Mouse (Mus musculus): Measurements from ENCODE around the gene Camk1g. TPM values are rescaled to one million over a fixed set of nuclear protein-coding genes. Genes with fewer than 3 reads are reported as not detected.

The Camk1g gene
- total RNA-seq (2023; ENCODE audit: inconsistent age) = 0.21 to 0.35 TPM (median 0.26 TPM) in 3 of 4 replicates, not detected in the other

DNA sequence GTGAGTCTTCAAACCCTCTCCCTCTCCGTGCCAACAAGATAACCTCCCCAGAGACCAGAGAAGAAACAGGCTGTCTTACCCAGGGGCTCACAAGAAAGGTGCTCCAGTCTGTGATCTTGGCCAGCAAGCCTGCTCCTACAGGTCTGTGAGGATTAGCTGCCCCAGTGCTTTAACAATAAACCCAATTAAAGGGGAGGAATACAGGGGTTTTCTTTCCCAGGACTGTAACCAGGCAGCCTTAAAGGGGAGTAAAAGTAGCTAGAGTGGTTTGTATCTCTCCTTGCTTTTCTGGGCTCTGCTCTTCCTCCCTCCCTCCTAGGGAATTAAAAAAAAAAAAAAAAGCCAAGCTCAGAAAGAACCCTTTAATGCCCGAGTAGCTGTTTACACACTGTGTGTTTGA lies at the start of gene Camk1g:
Gene Camk1g (minus strand): TSS at position 203 of the 400 bp plus-strand sequence.

Other genes starting within 250 kb of the Camk1g start
- 42.2 to 56.6 TPM (median 49.5 TPM) in 4 replicates for gene Diexf, start 240.0 kb downstream of the Camk1g start, total RNA-seq (2023; ENCODE audit: inconsistent age)
- gene Irf6, start 217.2 kb downstream of the Camk1g start, total RNA-seq (2023; ENCODE audit: inconsistent age) = 0.13 to 0.30 TPM in 2 of 4 replicates, not detected in the others
- 3.0 to 4.3 TPM (median 3.9 TPM) in 4 replicates for gene A130010J15Rik, start 202.3 kb downstream of the Camk1g start, total RNA-seq (2023; ENCODE audit: inconsistent age)
- 363 to 386 TPM (median 379 TPM) in 4 replicates for gene Traf3ip3, start 168.6 kb downstream of the Camk1g start, total RNA-seq (2023; ENCODE audit: inconsistent age)
- gene Lamb3, start 162.6 kb downstream of the Camk1g start, total RNA-seq (2023; ENCODE audit: inconsistent age) = 26.7 to 43.9 TPM (median 32.4 TPM) in 4 replicates
- 5.5 to 10.1 TPM (median 8.4 TPM) in 4 replicates for gene Hsd11b1, start 106.2 kb downstream of the Camk1g start, total RNA-seq (2023; ENCODE audit: inconsistent age)
- not detected in 4 replicates for gene G0s2, start 97.1 kb downstream of the Camk1g start, total RNA-seq (2023; ENCODE audit: inconsistent age)

Data from B cell, adult (primary cell).